Mouse (Mus musculus) megakaryocyte, embryonic 14.5 days (primary cell): ENCODE results near the gene Lrba. TPM values are rescaled to one million over a fixed set of nuclear protein-coding genes. Genes with fewer than 3 reads are reported as not detected.

Source experiments
- H3K27me3 ChIP-seq: replicated peaks from 2 replicates; pipeline ENCODE3; 2012; ENCODE audit warnings: inconsistent platforms
- H3K36me3 ChIP-seq: replicated peaks from 2 replicates; pipeline ENCODE3; 2012; ENCODE audit warnings: low read length, inconsistent platforms, mixed read lengths
- H3K4me1 ChIP-seq: 2 replicates; pipeline ENCODE4 v1.6.1; 2012; ENCODE audit warnings: inconsistent platforms
- H3K4me3 ChIP-seq: replicated peaks from 2 replicates; pipeline ENCODE3; 2012; ENCODE audit warnings: moderate library complexity, mild to moderate bottlenecking, inconsistent platforms
- H3K9me3 ChIP-seq: 2 replicates; pipeline ENCODE4 v1.6.1; 2012; ENCODE audit warnings: inconsistent platforms
- FLI1 ChIP-seq: IDR thresholded peaks from 2 replicates; pipeline ENCODE4 v1.6.1; 2012; ENCODE audit warnings: low read length, inconsistent platforms, mixed read lengths
- GATA1 ChIP-seq: IDR thresholded peaks from 3 replicates; pipeline ENCODE4 v1.6.1; 2012; ENCODE audit warnings: mixed read lengths, low read length, inconsistent platforms, borderline replicate concordance
- polyA plus RNA-seq: library from polyadenylated mRNA; stranded (reverse); fragments of >175 nt; gene quantifications from 2 replicates; pipeline ENCODE4 v1.2.3, GENCODE M21; 2012; ENCODE audit warnings: low replicate concordance; ENCODE audit not compliant: insufficient read depth

The Lrba gene
- polyA plus RNA-seq, 1 experiment, result 9.7 TPM

- H3K4me1 ChIP-seq, result peaks cover 55% of the 10 kb centered on the region
- H3K27me3 ChIP-seq, result no peaks in the 10 kb centered on the region
- no peak for TF ChIP-seq FLI1
- TF ChIP-seq GATA1, result no peak
- peak overlapping the region; percentile 65 for H3K4me3 ChIP-seq
- peaks cover 45% of the 10 kb centered on the region for H3K36me3 ChIP-seq
- no peaks in the 10 kb centered on the region for H3K9me3 ChIP-seq
Measured at GRCm38 (mm10) chr3:86774566-86775443, 550.3 kb downstream of the Lrba start.

- TF ChIP-seq FLI1 (no peak), GATA1 (no peak)
- no peaks in the 10 kb centered on the region for H3K9me3 ChIP-seq
- peaks cover 57% of the 10 kb centered on the region for H3K4me1 ChIP-seq
- peaks cover 51% of the 10 kb centered on the region for H3K36me3 ChIP-seq
- H3K27me3 ChIP-seq, result no peaks in the 10 kb centered on the region
- H3K4me3 ChIP-seq, result no peak overlapping the region
Measured at GRCm38 (mm10) chr3:86775444-86775828, 551.0 kb downstream of the Lrba start.

- Histone ChIP-seq H3K27me3 (no peaks in the 10 kb centered on the region), H3K4me3 (no peak overlapping the region), H3K36me3 (peaks cover 80% of the 10 kb centered on the region), H3K4me1 (peaks cover 34% of the 10 kb centered on the region), H3K9me3 (no peaks in the 10 kb centered on the region)
- TF ChIP-seq GATA1 (no peak), FLI1 (no peak)
Measured at GRCm38 (mm10) chr3:86779704-86780103, 555.2 kb downstream of the Lrba start.

- Histone ChIP-seq H3K4me1 (peaks cover 33% of the 10 kb centered on the region), H3K9me3 (no peaks in the 10 kb centered on the region), H3K4me3 (no peak overlapping the region), H3K27me3 (peaks cover 3% of the 10 kb centered on the region), H3K36me3 (peaks cover 53% of the 10 kb centered on the region)
- no peak for TF ChIP-seq GATA1
- no peak for TF ChIP-seq FLI1
Measured at GRCm38 (mm10) chr3:86784051-86784450, 559.6 kb downstream of the Lrba start.

- TF ChIP-seq FLI1 (no peak), GATA1 (no peak)
- H3K9me3 ChIP-seq, result no peaks in the 10 kb centered on the region
- H3K4me3 ChIP-seq, result no peak overlapping the region
- peaks cover 48% of the 10 kb centered on the region for H3K36me3 ChIP-seq
- H3K4me1 ChIP-seq, result peaks cover 33% of the 10 kb centered on the region
- peaks cover 3% of the 10 kb centered on the region for H3K27me3 ChIP-seq
Measured at GRCm38 (mm10) chr3:86784930-86785329, 560.5 kb downstream of the Lrba start.

- Histone ChIP-seq H3K36me3 (peaks cover 37% of the 10 kb centered on the region), H3K4me1 (peaks cover 36% of the 10 kb centered on the region), H3K4me3 (no peak overlapping the region), H3K27me3 (peaks cover 3% of the 10 kb centered on the region), H3K9me3 (no peaks in the 10 kb centered on the region)
- no peak for TF ChIP-seq GATA1
- no peak for TF ChIP-seq FLI1
Measured at GRCm38 (mm10) chr3:86786280-86786679, 561.8 kb downstream of the Lrba start.

GRCm38 (mm10) chr3:86786845-86787351 is 562.4 kb downstream of the Lrba start:
- peaks cover 36% of the 10 kb centered on the region for H3K4me1 ChIP-seq
- peaks cover 35% of the 10 kb centered on the region for H3K36me3 ChIP-seq
- no peaks in the 10 kb centered on the region for H3K9me3 ChIP-seq
- peaks cover 3% of the 10 kb centered on the region for H3K27me3 ChIP-seq
- TF ChIP-seq GATA1 (no peak), FLI1 (no peak)
- H3K4me3 ChIP-seq, result no peak overlapping the region

GRCm38 (mm10) chr3:86787423-86788123 is 563.1 kb downstream of the Lrba start:
- Histone ChIP-seq H3K27me3 (peaks cover 4% of the 10 kb centered on the region), H3K36me3 (peaks cover 29% of the 10 kb centered on the region), H3K9me3 (no peaks in the 10 kb centered on the region), H3K4me3 (no peak overlapping the region), H3K4me1 (peaks cover 36% of the 10 kb centered on the region)
- TF ChIP-seq GATA1 (no peak), FLI1 (no peak)

- Histone ChIP-seq H3K27me3 (peaks cover 5% of the 10 kb centered on the region), H3K9me3 (no peaks in the 10 kb centered on the region), H3K36me3 (peaks cover 19% of the 10 kb centered on the region), H3K4me3 (no peak overlapping the region), H3K4me1 (peaks cover 45% of the 10 kb centered on the region)
- no peak for TF ChIP-seq GATA1
- TF ChIP-seq FLI1, result no peak
Measured at GRCm38 (mm10) chr3:86788711-86789110, 564.2 kb downstream of the Lrba start.

- peaks cover 11% of the 10 kb centered on the region for H3K36me3 ChIP-seq
Measured at GRCm38 (mm10) chr3:86789752-86790151, 565.3 kb downstream of the Lrba start.

More at GRCm38 (mm10) chr3:86789752-86790151, 565.3 kb downstream of the Lrba start:
- no peak overlapping the region for H3K4me3 ChIP-seq
- TF ChIP-seq FLI1 (no peak), GATA1 (no peak)
- H3K27me3 ChIP-seq, result peaks cover 5% of the 10 kb centered on the region
- H3K4me1 ChIP-seq, result peaks cover 46% of the 10 kb centered on the region
- H3K9me3 ChIP-seq, result no peaks in the 10 kb centered on the region
